Mouse (Mus musculus): ENCODE data around the gene Scube3.

The Scube3 gene

DNA sequence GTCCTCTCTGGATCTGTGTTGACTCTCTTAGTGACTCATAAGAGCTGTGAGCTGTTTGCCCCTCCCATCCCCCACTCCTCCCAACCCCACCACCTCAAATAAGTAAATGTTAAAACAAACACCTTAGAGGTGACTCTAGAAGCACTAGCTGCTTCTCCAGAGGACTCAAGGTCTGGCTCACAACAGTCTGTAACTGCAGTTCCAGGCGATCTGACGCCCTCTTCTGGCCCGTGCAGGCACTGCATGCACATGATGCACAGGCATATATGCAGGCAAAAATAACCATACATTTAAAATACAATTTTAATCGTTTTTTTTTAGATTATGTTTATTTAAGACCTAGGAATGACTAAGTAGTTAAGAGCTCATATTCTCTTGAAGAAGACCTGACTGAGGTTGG lies 71.3 kb downstream of the Scube3 start:
- POLR2A ChIA-PET, result interaction anchor here in 3 of 4 experiments (0.6 to 3.9 kb wide), 29 partner anchors 9 to 133 kb away, joined by 3 to 48 read pairs (median 4); partner anchors contain the start of genes Fance (in 1 of the 3), Ppard (in 1 of the 3) and Tcp11 (in 1 of the 3)

DNA sequence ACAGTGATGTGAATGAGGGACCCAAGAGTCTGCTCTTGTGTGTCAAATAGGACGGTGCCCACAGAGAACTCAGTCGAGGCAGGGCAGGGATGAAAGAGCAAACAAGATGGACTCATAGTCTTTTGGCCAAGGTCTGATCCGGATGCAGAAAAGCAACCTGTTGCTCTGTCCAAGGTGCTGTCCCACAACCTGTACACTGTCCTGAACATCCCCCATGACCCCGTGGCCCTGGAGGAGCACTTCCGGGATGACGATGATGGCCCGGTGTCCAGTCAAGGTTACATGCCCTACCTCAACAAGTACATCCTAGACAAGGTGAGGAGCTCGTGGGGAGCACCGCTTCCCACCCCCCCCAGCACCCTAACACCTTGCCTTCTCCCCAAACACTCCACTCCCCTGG lies 74.8 kb downstream of the Scube3 start:
- CTCF ChIA-PET, result interaction anchor here in 2 of 4 experiments (1.1 to 1.6 kb wide), 2 partner anchors 9 kb away, joined by 4 to 5 read pairs; partner anchors contain the start of gene Def6 (in 2 of the 2)
- POLR2A ChIA-PET, result interaction anchor here (0.6 to 2.3 kb wide), 10 partner anchors 9 to 660 kb away, joined by 3 to 10 read pairs (median 4); partner anchors contain the start of genes Def6 (in 2 of the 4), Hmga1 (in 1 of the 4) and Rpl10a (in 1 of the 4)

More for the DNA sequence above, 71.3 kb downstream of the Scube3 start:
- CTCF ChIA-PET, result interaction anchor here (0.5 to 3.3 kb wide), 60 partner anchors 8 to 424 kb away, joined by 3 to 24 read pairs (median 4); partner anchors contain the start of genes Ppard (in 2 of the 4) and Tcp11 (in 2 of the 4)

DNA sequence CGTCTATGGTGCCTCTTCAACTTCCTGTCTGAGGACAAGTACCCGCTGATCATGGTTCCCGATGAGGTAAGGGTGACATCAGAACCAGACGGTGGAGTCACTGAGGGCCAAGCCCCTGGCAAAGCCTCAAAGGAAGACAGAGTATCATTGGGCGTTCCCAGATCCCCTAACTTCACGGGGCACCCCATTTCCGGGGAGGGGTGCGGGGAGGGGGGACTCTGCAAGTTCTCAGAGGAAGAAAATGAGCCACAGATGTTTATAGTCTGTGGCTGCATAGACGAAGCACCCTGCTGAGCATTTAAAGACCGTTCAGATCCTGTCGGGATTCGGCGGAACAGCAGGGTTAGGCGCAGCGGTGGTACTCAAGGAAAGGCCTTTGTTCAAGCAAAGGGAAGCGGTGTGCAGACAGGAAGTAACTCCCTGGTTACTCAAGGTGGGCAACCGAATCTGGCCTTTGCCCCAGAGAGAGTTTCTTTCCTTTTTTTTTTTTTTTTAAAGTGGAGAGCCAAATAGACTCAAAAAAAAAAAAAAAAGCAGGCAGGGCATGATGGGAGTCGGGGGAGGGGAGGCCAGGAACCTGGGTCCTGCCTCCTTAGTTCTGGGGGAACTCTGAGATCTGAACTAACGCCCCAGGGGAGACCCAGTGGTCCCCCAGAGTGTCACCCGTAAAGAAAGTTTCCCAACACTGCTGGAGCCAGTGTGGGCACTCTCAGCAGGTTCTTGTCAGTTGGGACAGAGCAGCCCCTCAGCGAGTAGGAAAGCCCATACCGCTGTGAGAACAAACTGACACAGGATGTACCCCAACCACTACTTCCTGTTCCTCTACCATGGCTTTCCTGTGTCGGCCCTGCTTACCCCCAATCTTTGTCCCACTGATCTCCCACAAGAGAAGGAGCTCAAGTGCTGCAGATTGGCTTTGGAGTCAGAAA lies 76.0 kb downstream of the Scube3 start:
- CTCF ChIA-PET, result interaction anchor here in 1 of 4 experiments (0.6 to 0.7 kb wide), 2 partner anchors 22 to 152 kb away, joined by 3 to 5 read pairs; no protein-coding TSS in a partner anchor
- POLR2A ChIA-PET, result interaction anchor here in 2 of 4 experiments (0.5 to 1.3 kb wide), 6 partner anchors 8 to 662 kb away, joined by 3 to 6 read pairs (median 4); partner anchors contain the start of genes Def6 (in 1 of the 2) and Hmga1 (in 1 of the 2)

DNA sequence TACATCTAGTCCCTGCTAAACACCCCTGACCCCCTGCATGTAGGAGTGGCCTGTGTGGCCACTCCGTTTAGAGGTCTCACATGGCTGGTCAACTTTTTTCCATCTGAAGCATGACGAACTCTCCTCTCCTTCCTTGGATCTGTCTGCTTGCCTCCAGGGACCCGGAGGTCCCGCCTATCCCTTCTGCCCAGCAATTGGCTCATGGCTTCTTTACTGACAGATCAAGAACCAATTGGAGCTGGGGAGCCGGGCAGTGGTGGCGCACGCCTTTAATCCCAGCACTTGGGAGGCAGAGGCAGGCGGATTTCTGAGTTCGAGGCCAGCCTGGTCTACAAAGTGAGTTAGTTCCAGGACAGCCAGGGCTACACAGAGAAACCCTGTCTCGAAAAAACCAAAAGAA lies 80.5 kb downstream of the Scube3 start:
- CTCF ChIA-PET, result interaction anchor here (0.7 to 5.2 kb wide), 11 partner anchors 9 to 146 kb away, joined by 3 to 57 read pairs (median 3); partner anchors contain the start of genes Def6 (in 1 of the 4), Ppard (in 1 of the 4) and Tead3 (in 1 of the 4)

DNA sequence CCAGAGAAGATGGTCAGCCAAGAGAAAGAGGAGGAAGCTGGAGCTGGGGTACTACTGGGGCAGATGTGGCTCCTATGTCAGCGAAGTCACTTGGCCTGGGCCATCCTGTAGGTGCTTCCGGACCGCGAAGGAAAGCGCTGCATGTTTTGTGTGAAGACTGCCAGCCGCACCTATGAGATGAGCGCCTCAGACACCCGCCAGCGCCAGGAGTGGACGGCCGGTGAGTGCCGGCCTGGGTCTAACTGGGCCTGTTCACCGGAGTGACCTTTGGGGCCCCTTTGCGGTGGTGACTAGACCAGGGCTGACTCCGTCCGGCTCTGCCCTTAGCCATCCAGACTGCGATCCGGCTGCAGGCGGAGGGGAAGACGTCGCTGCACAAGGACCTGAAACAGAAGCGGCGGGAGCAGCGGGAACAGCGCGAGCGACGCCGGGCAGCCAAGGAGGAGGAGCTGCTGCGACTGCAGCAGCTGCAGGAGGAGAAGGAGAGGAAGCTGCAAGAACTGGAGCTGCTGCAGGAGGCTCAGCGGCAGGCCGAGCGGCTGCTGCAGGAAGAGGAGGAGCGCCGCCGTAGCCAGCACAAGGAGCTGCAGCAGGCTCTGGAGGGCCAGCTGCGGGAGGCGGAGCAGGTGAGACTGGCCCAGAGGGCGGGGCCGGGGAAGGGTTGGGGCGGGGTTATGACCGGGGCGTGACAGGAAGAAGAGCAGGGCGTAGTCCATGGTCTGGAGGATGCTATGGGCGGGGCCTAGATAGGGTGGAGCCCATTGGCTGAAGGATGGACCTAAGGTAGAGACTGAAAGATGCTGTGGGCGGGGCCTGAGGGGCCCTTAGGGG lies 81.8 kb downstream of the Scube3 start:
- POLR2A ChIA-PET, result interaction anchor here in 3 of 4 experiments (0.6 to 7.0 kb wide), 31 partner anchors 9 to 601 kb away, joined by 3 to 65 read pairs (median 3); partner anchors contain the start of genes Ppard (in 3 of the 3), Def6 (in 2 of the 3), Fance (in 1 of the 3) and Rpl10a (in 1 of the 3)
- CTCF ChIA-PET, result interaction anchor here (0.5 to 5.2 kb wide), 30 partner anchors 9 to 1288 kb away, joined by 3 to 61 read pairs (median 5); partner anchors contain the start of genes Def6 (in 3 of the 4), Ppard (in 2 of the 4) and Fance (in 1 of the 4)

More for the DNA sequence above, 80.5 kb downstream of the Scube3 start:
- POLR2A ChIA-PET, result interaction anchor here in 3 of 4 experiments (0.6 to 7.0 kb wide), 16 partner anchors 9 to 470 kb away, joined by 3 to 65 read pairs (median 6); partner anchors contain the start of genes Ppard (in 3 of the 3), Def6 (in 1 of the 3) and Fance (in 1 of the 3)

Measured in embryonic stem cell, embryonic (primary cell).